Mouse (Mus musculus) heart, embryonic 10.5 days (tissue): ENCODE measurements around the gene Inpp5e. TPM values are rescaled to one million over a fixed set of nuclear protein-coding genes. Genes with fewer than 3 reads are reported as not detected.
A peak's percentile ranks its signal among the peaks of the same experiment; 100 is the strongest.

Source experiments
- DNase-seq: peaks from one replicate; pipeline ENCODE4 v3.0.0-alpha.2; 2017; ENCODE audit warnings: low spot score
- H3K27ac ChIP-seq: fragments of 300-500 bp; sonication (generic); 2 replicates; pipeline ENCODE4 v1.5.1; 2016; ENCODE audit warnings: mild to moderate bottlenecking
- H3K27me3 ChIP-seq: fragments of 300-500 bp; sonication (generic); 2 replicates; pipeline ENCODE4 v1.6.1; 2016; ENCODE audit warnings: mild to moderate bottlenecking; ENCODE audit not compliant: poor library complexity, insufficient read depth, severe bottlenecking
- H3K36me3 ChIP-seq: fragments of 300-500 bp; sonication (generic); 2 replicates; pipeline ENCODE4 v1.6.1; 2016; ENCODE audit warnings: mild to moderate bottlenecking, moderate library complexity
- H3K4me1 ChIP-seq: fragments of 300-500 bp; sonication (generic); 2 replicates; pipeline ENCODE4 v1.6.1; 2016; ENCODE audit warnings: mild to moderate bottlenecking
- H3K4me3 ChIP-seq: fragments of 300-500 bp; sonication (generic); 2 replicates; pipeline ENCODE4 v1.5.1; 2016; ENCODE audit warnings: mild to moderate bottlenecking, moderate library complexity
- H3K9me3 ChIP-seq: fragments of 300-500 bp; sonication (generic); 2 replicates; pipeline ENCODE4 v1.6.1; 2016; ENCODE audit warnings: mild to moderate bottlenecking, moderate library complexity
- WGBS: fragments of 180-500 bp; shearing (Covaris S2); methylation state at CpG from one replicate; pipeline ENCODE4 v1.1.7; 2016; 5-methylcytosine and 5-hydroxymethylcytosine counted together
- polyA plus RNA-seq: library from polyadenylated mRNA; unstranded; fragments of >200 nt; fragmentation: Nextera tagmentation; extraction: Ambion mirVana; gene quantifications from 2 replicates; pipeline ENCODE4 v1.2.1, GENCODE M21; 2016

Gene Inpp5e
- polyA plus RNA-seq, 1 experiment from 2014 or later = 20.5 TPM

DNA sequence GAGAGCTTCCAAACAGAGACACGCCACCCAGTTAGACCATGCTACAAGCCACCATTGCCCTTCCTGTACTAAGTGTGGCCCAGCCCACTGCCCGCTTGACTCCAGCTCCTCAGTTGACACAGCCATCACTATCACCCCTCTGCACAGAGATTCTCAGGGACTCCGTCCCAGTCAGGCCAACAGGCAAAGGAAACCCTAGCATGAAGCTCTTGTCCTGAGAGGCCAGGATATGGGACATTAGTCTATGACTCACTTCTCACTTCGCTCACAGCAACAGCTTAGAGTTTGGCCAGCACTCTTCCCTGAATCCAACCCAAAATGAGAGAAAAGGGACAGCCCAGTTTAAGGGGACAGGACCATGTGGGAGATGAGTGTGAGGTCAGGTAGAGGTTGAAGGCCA, 54.6 kb downstream of the Inpp5e start:
- whole genome bisulfite sequencing = 81% methylated on average over 4 of the region's 4 CpGs

DNA sequence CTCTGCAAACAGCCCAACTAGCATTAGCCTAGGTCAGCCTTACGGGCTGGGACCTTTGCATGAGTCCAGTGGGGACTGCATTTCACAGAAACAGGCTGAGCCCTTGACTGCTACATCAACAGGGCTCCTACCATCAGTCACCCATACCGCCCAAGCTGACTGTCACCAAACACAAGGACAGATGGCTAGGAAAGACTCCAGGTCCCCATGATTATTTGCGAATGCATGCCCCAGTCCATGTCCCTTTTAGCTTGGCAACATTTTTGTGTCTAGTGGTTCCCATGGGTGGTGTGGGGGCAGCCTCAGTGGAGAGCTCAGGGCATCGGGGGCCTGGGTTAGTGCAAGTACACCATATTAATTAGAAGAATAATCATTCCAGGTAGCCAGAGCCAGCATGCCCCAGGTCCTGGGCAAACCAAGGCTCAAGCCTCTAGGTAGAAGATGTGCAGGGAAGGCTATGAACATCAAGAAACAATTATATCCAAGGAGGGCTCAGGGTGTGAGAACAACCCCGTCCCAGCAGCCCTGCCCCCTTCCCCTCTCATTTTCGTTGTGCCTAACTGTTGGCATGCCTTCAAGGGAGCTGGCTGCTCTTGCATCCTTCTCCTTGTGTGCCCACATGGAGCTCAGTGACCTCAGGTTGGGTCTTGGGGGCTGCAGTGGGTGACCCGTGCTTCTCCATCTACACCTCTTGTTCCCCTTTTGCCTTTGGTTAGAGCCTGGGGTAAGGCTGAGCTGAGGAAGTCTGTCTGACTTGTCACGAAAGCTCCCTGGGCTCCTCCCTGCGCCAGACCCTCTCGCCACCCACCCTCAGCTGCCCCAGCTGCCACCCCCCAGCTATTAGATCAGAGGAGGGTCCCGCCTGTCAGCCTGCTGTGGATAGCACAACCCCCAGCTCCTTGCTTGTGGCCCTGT, 55.7 kb downstream of the Inpp5e start:
- Histone ChIP-seq H3K9me3 (no peaks in the 10 kb centered on the region), H3K4me3 (peak overlapping the region; percentile 86), H3K36me3 (peaks cover 22% of the 10 kb centered on the region), H3K27me3 (peaks cover 4% of the 10 kb centered on the region), H3K4me1 (peaks cover 32% of the 10 kb centered on the region), H3K27ac (peak overlapping the region; percentile 97; the same call in 1 of the 2 replicates)
- WGBS = 84% methylated on average over 11 of the region's 11 CpGs
- DNase-seq = no peak

More for the DNA sequence above, 54.6 kb downstream of the Inpp5e start:
- DNase-seq = no peak
- H3K27ac ChIP-seq = no peak overlapping the region
- peaks cover 11% of the 10 kb centered on the region for H3K36me3 ChIP-seq
- peaks cover 30% of the 10 kb centered on the region for H3K4me1 ChIP-seq
- no peaks in the 10 kb centered on the region for H3K9me3 ChIP-seq
- H3K27me3 ChIP-seq = peaks cover 4% of the 10 kb centered on the region
- no peak overlapping the region for H3K4me3 ChIP-seq

GRCm38 (mm10) chr2:26352291-26352910, 56.6 kb downstream of the Inpp5e start:
- H3K4me1 ChIP-seq = peaks cover 31% of the 10 kb centered on the region
- H3K27me3 ChIP-seq = peaks cover 3% of the 10 kb centered on the region
- H3K9me3 ChIP-seq = no peaks in the 10 kb centered on the region
- H3K36me3 ChIP-seq = peaks cover 31% of the 10 kb centered on the region
- no peak for DNase-seq
- H3K4me3 ChIP-seq = peak overlapping the region; percentile 86
- H3K27ac ChIP-seq = peak overlapping the region; percentile 97
- WGBS = 4% methylated on average over 36 of the region's 36 CpGs

GRCm38 (mm10) chr2:26351358-26352290, 57.4 kb downstream of the Inpp5e start, which contains the start of gene Dnlz:
Gene Dnlz (minus strand): TSS chr2:26352110.
- Histone ChIP-seq H3K4me3 (peak within 1 kb of the TSS; percentile 86), H3K4me1 (peaks cover 36% of the 10 kb centered on the region), H3K27ac (peak within 1 kb of the TSS; percentile 97), H3K36me3 (peaks cover 39% of the 10 kb centered on the region), H3K9me3 (no peaks in the 10 kb centered on the region), H3K27me3 (no peaks in the 10 kb centered on the region)
- WGBS = 3% methylated on average over 62 of the region's 62 CpGs
- peak; percentile 94 for DNase-seq

GRCm38 (mm10) chr2:26348241-26348640, 60.8 kb downstream of the Inpp5e start:
- H3K27ac ChIP-seq = peak overlapping the region; percentile 48

More at GRCm38 (mm10) chr2:26348241-26348640, 60.8 kb downstream of the Inpp5e start:
- Histone ChIP-seq H3K36me3 (peaks cover 71% of the 10 kb centered on the region), H3K9me3 (no peaks in the 10 kb centered on the region), H3K27me3 (no peaks in the 10 kb centered on the region), H3K4me1 (peaks cover 42% of the 10 kb centered on the region), H3K4me3 (no peak overlapping the region; the same call in 1 of the 2 replicates)
- 65% methylated on average over 6 of the region's 6 CpGs for WGBS
- DNase-seq = no peak

Other genes starting within 250 kb of the Inpp5e start
- gene Lhx3, start 200.9 kb downstream of the Inpp5e start, polyA plus RNA-seq = 0.09 and 0.48 TPM in 2 replicates
- gene Qsox2, start 171.7 kb downstream of the Inpp5e start, polyA plus RNA-seq = 16.5 and 18.8 TPM in 2 replicates
- 0.02 TPM in 1 of 2 replicates, not detected in the other for gene Ccdc187, start 114.6 kb downstream of the Inpp5e start, polyA plus RNA-seq
- gene Gpsm1, start 93.7 kb downstream of the Inpp5e start, polyA plus RNA-seq = 43.7 and 53.9 TPM in 2 replicates
- gene Dnlz, start 57.1 kb downstream of the Inpp5e start, polyA plus RNA-seq = 32.7 and 34.7 TPM in 2 replicates
- 0.31 and 0.62 TPM in 2 replicates for gene Card9, start 48.3 kb downstream of the Inpp5e start, polyA plus RNA-seq
- gene Snapc4, start 28.6 kb downstream of the Inpp5e start, polyA plus RNA-seq = 27.1 and 31.7 TPM in 2 replicates
- 94.7 and 113 TPM in 2 replicates for gene Entr1, start 19.9 kb downstream of the Inpp5e start, polyA plus RNA-seq
- 153 and 171 TPM in 2 replicates for gene Pmpca, start 19.9 kb downstream of the Inpp5e start, polyA plus RNA-seq
- gene Sec16a, start 36.0 kb upstream of the Inpp5e start, polyA plus RNA-seq = 24.7 and 26.4 TPM in 2 replicates
- 13.2 and 16.6 TPM in 2 replicates for gene Notch1, start 107.5 kb upstream of the Inpp5e start, polyA plus RNA-seq
- 164 and 186 TPM in 2 replicates for gene Egfl7, start 170.8 kb upstream of the Inpp5e start, polyA plus RNA-seq
- not detected in 2 replicates for gene Gm20532, start 177.4 kb upstream of the Inpp5e start, polyA plus RNA-seq
- 20.4 and 28.9 TPM in 2 replicates for gene Agpat2, start 195.2 kb upstream of the Inpp5e start, polyA plus RNA-seq
- 15.7 and 18.2 TPM in 2 replicates for gene Fam69b, start 219.3 kb upstream of the Inpp5e start, polyA plus RNA-seq